Mouse (Mus musculus) brain, embryonic 18.5 days (tissue): ENCODE data around the gene Olfr113.
"Not testable (repeated sequence)": the region's sequence is repeated elsewhere in the genome, so short reads cannot be mapped to it uniquely, and the experiment has no call there.

Experiments
- DNase-seq: peaks from one replicate; pipeline ENCODE4 v3.0.0-alpha.2; 2012; ENCODE audit warnings: low read depth, low spot score

Gene Olfr113

GRCm38 (mm10) chr17:37577563-37577962 is at the start of gene Olfr113:
TSS of gene Olfr113 (minus strand) at chr17:37577663.
- DNase-seq, result no peak

- no peak for DNase-seq
These were observed 49.5 kb upstream of the Olfr113 start, which contains the start of the genes Olfr115 and Olfr116 for GRCm38 (mm10) chr17:37627009-37627408. TSS of gene Olfr115 (minus strand) at chr17:37627109. TSS of gene Olfr116 (minus strand) at chr17:37627199.

- DNase-seq, result no peak
These were observed 15.2 kb upstream of the Olfr113 start, which contains the start of gene Olfr114 for GRCm38 (mm10) chr17:37592643-37593042. TSS of gene Olfr114 (minus strand) at chr17:37592743.

- no peak for DNase-seq
These were observed 8.1 kb downstream of the Olfr113 start, which contains the start of gene Olfr112 for GRCm38 (mm10) chr17:37569351-37569750. TSS of gene Olfr112 (minus strand) at chr17:37569451.

GRCm38 (mm10) chr17:37558913-37559615 is 18.4 kb downstream of the Olfr113 start:
- DNase-seq, result no peak

GRCm38 (mm10) chr17:37543800-37544435 is 33.5 kb downstream of the Olfr113 start:
- no peak for DNase-seq

GRCm38 (mm10) chr17:37541454-37542119 is 35.9 kb downstream of the Olfr113 start:
- DNase-seq, result no peak

- not testable (repeated sequence) for DNase-seq
These were observed 39.0 kb downstream of the Olfr113 start for GRCm38 (mm10) chr17:37538416-37538815.

- no peak for DNase-seq
These were observed 42.3 kb downstream of the Olfr113 start for GRCm38 (mm10) chr17:37535173-37535572.

- not testable (repeated sequence) for DNase-seq
These were observed 52.0 kb downstream of the Olfr113 start for GRCm38 (mm10) chr17:37525427-37525826.

GRCm38 (mm10) chr17:37524612-37525011 is 52.9 kb downstream of the Olfr113 start:
- DNase-seq, result not testable (repeated sequence)
